10 mouse cellular contexts compared by ENCODE assay signal in genomic region chr1:180356176-180356575, GRCm38 (mm10). TPM values are rescaled to one million over a fixed set of nuclear protein-coding genes. Genes with fewer than 3 reads are reported as not detected.
DNase-seq lines count a peak whose midpoint lies in the region; ATAC-seq and TF ChIP-seq lines count a peak whose summit lies in the region.
"Had no signal": no experiment of that assay in that cellular context is flagged by ENCODE, and none has a peak within 500 bp of the region (broad histone marks: within the 10 kb centered on the region; RNA-seq: fewer than 3 reads in every experiment).

No protein-coding gene starts in this region.

- no peaks in the 10 kb centered on the region for H3K36me3 ChIP-seq in kidney, adult 2 months (ENCODE audit: control insufficient read depth, insufficient read depth, low read length)
- 0 out of 2 replicates have a peak, but pooled peaks cover 5% of the 10 kb centered on the region for H3K36me3 ChIP-seq in embryonic facial prominence, embryonic 13.5 days
- H3K36me3 ChIP-seq in neural tube, embryonic 15.5 days, result no peaks in the 10 kb centered on the region
- H3K36me3 ChIP-seq: embryonic facial prominence, embryonic 15.5 days had no signal

- H3K9ac ChIP-seq in embryonic facial prominence, embryonic 13.5 days, result peak overlapping the region; percentile 40; the same call in 1 of the 2 replicates
- no peak overlapping the region for H3K9ac ChIP-seq in neural tube, embryonic 15.5 days (replicated peaks)
- H3K9ac ChIP-seq: embryonic facial prominence, embryonic 15.5 days had no signal

- peak overlapping the region; percentile 75 for H3K27ac ChIP-seq in kidney, adult 2 months (ENCODE audit: insufficient read depth, low read depth, low read length)
- H3K27ac ChIP-seq in embryonic facial prominence, embryonic 13.5 days, result 0 out of 2 replicates have a peak overlapping the region, but pooled peaks have one; percentile 33
- H3K27ac ChIP-seq in neural tube, embryonic 15.5 days (replicated peaks), result no peak overlapping the region
- no peak overlapping the region for H3K27ac ChIP-seq in left cerebral cortex, adult 2 months
- H3K27ac ChIP-seq: embryonic facial prominence, embryonic 15.5 days had no signal

- no peak for DNase-seq in kidney, adult 2 months
- no peak for DNase-seq in kidney, adult 11 months
- no peak for DNase-seq in layer of hippocampus, postnatal 10 days (ENCODE audit: low spot score in 2 of 2)
- no peak for DNase-seq in left cerebral cortex, adult 2 months (ENCODE audit: extremely low spot score in 1 of 2, low spot score in 2 of 2)
- no peak for DNase-seq in embryo, embryonic 11 days
- DNase-seq: lung, postnatal 4 days had no signal

- no peak for TF ChIP-seq POLR2A in kidney, adult 2 months (IDR thresholded peaks at IDR 0.05; ENCODE audit: low read depth, low read length)

- no peak for TF ChIP-seq CTCF in kidney, adult 2 months (conservative IDR thresholded peaks at IDR 0.05; ENCODE audit: insufficient read depth, insufficient read length, low read depth, low read length)
- TF ChIP-seq CTCF in left cerebral cortex, adult 2 months (IDR thresholded peaks at IDR 0.05), result no peak

- intact Hi-C loops in left cerebral cortex, adult 2 months (cut with DNase I), result no loop called here

- ATAC-seq in CD4-positive, CD25-positive, alpha-beta regulatory T cell, adult 4 months, result peak; percentile 80
- ATAC-seq in embryonic facial prominence, embryonic 13.5 days (ENCODE audit: insufficient number of reproducible peaks, insufficient read depth, low FRiP score, low TSS enrichment, low read depth), result peak; percentile 15; the same call in 1 of the 2 replicates
- 0 out of 2 replicates have a peak, but pooled peaks have one; percentile 23 for ATAC-seq in neural tube, embryonic 15.5 days (ENCODE audit: low FRiP score)

- peaks cover 14% of the 10 kb centered on the region for H3K4me1 ChIP-seq in kidney, adult 2 months (ENCODE audit: control insufficient read depth, insufficient read depth, low read length)
- peaks cover 36% of the 10 kb centered on the region for H3K4me1 ChIP-seq in embryonic facial prominence, embryonic 13.5 days
- peaks cover 28% of the 10 kb centered on the region for H3K4me1 ChIP-seq in neural tube, embryonic 15.5 days

- 76% methylated on average over 4 of the region's 4 CpGs for WGBS in kidney, adult 2 months
- 63% methylated on average over 4 of the region's 4 CpGs for WGBS in embryonic facial prominence, embryonic 13.5 days
- 81% methylated on average over 4 of the region's 4 CpGs for WGBS in neural tube, embryonic 15.5 days

- no peaks in the 10 kb centered on the region for H3K9me3 ChIP-seq in embryonic facial prominence, embryonic 13.5 days
- H3K9me3 ChIP-seq in neural tube, embryonic 15.5 days (replicated peaks), result no peaks in the 10 kb centered on the region
- H3K9me3 ChIP-seq: embryonic facial prominence, embryonic 15.5 days had no signal

- H3K27me3 ChIP-seq in kidney, adult 2 months (replicated peaks; ENCODE audit: control insufficient read depth, insufficient read depth, low read length), result no peaks in the 10 kb centered on the region
- no peaks in the 10 kb centered on the region for H3K27me3 ChIP-seq in embryonic facial prominence, embryonic 13.5 days
- H3K27me3 ChIP-seq in neural tube, embryonic 15.5 days (replicated peaks), result no peaks in the 10 kb centered on the region
- H3K27me3 ChIP-seq: embryonic facial prominence, embryonic 15.5 days had no signal

- no peak overlapping the region for H3K4me3 ChIP-seq in kidney, adult 2 months (ENCODE audit: insufficient read depth, low read depth, low read length)
- no peak overlapping the region for H3K4me3 ChIP-seq in embryonic facial prominence, embryonic 13.5 days
- no peak overlapping the region for H3K4me3 ChIP-seq in neural tube, embryonic 15.5 days (replicated peaks)
- no peak overlapping the region for H3K4me3 ChIP-seq in left cerebral cortex, adult 2 months
- H3K4me3 ChIP-seq: embryonic facial prominence, embryonic 15.5 days had no signal

- no peak overlapping the region for H3K4me2 ChIP-seq in embryonic facial prominence, embryonic 13.5 days
- no peak overlapping the region for H3K4me2 ChIP-seq in neural tube, embryonic 15.5 days
- H3K4me2 ChIP-seq: embryonic facial prominence, embryonic 15.5 days had no signal

RNA-seq across cellular contexts. Expression of gene Itpkb, which starts 25.9 kb away (rescaled TPM):
- polyA plus RNA-seq in kidney, adult 2 months (2012; rRNA removed), result 14.1 and 14.9 TPM in 2 replicates
- 10 to 100 TPM; 54.6 to 56.7 TPM for polyA plus RNA-seq in CD4-positive, CD25-positive, alpha-beta regulatory T cell, adult 4 months (2017; shearing (Covaris generic))
- 11.2 and 12.2 TPM in 2 replicates for polyA plus RNA-seq in embryonic facial prominence, embryonic 13.5 days (2015; fragmentation: Nextera tagmentation; extraction: Ambion mirVana)
- polyA plus RNA-seq in neural tube, embryonic 15.5 days (2015; fragmentation: Nextera tagmentation; extraction: Ambion mirVana), result 4.1 and 5.3 TPM in 2 replicates
- total RNA-seq in layer of hippocampus, postnatal 10 days (2021), result 10 to 100 TPM; 15.9 to 17.7 TPM
- 10 to 100 TPM; 17.9 to 18.2 TPM for total RNA-seq in left cerebral cortex, adult 2 months (2021)

Comparison
In these comparisons a context has a peak if more than half of its experiments do, and no peak if none do; other contexts are left out.
1. H3K27ac ChIP-seq: peak in kidney, adult 2 months (single experiment) and embryonic facial prominence, embryonic 13.5 days (single experiment); none in neural tube, embryonic 15.5 days (single experiment) and left cerebral cortex, adult 2 months (single experiment).
2. ATAC-seq: peak in every context shown above with its lines; median percentile 80 in CD4-positive, CD25-positive, alpha-beta regulatory T cell, adult 4 months; 23 in neural tube, embryonic 15.5 days; 15 in embryonic facial prominence, embryonic 13.5 days.